Mouse (Mus musculus) liver, embryonic 14.5 days (tissue): ENCODE measurements at regions not wholly inside any gene's neighbourhood (a gene's known extent, or its start where the extent isn't known, plus 50 kb on each side); places are given as distances from the start of the nearest gene placed in this dataset.

Experiments
- CTCF ChIP-seq: IDR thresholded peaks from 2 replicates; pipeline ENCODE4 v1.5.1; 2016; ENCODE audit warnings: antibody characterized with exemption, low read depth, control low read depth
- EP300 ChIP-seq: IDR thresholded peaks from 2 replicates; pipeline ENCODE4 v1.6.1; 2016; ENCODE audit warnings: antibody characterized with exemption, low read depth

- TF ChIP-seq CTCF (no peak), EP300 (no peak)
Observed at GRCm38 (mm10) chr13:83360529-83360928, 143.3 kb upstream of the Mef2c start.
